Mouse (Mus musculus) forebrain, postnatal 0 days (tissue): ENCODE measurements around the gene Sec31a. TPM values are rescaled to one million over a fixed set of nuclear protein-coding genes. Genes with fewer than 3 reads are reported as not detected.
A peak's percentile ranks its signal among the peaks of the same experiment; 100 is the strongest.
"Not testable (repeated sequence)": the region's sequence is repeated elsewhere in the genome, so short reads cannot be mapped to it uniquely, and the experiment has no call there.

Experiments
- ATAC-seq: fragments of 200-750 bp; cut with Nextera tagmentation; 2 replicates; pipeline ENCODE4 v1.8.0; 2017; ENCODE audit warnings: mild to moderate bottlenecking, moderate library complexity
- DNase-seq: peaks from one replicate; pipeline ENCODE4 v3.0.0-alpha.2; 2015
- H3K27ac ChIP-seq: fragments of 300-500 bp; sonication (generic); 2 replicates; pipeline ENCODE4 v1.5.1; 2014; ENCODE audit warnings: low read depth, mild to moderate bottlenecking, antibody characterized with exemption, low read length, moderate library complexity, mixed read lengths
- H3K27me3 ChIP-seq: fragments of 300-500 bp; sonication (generic); 2 replicates; pipeline ENCODE4 v1.6.1; 2014; ENCODE audit warnings: mild to moderate bottlenecking, low read length, mixed read lengths; ENCODE audit not compliant: insufficient read depth
- H3K36me3 ChIP-seq: fragments of 300-500 bp; sonication (generic); 2 replicates; pipeline ENCODE4 v1.6.1; 2014; ENCODE audit warnings: mild to moderate bottlenecking, moderate library complexity; ENCODE audit not compliant: insufficient read depth
- H3K4me1 ChIP-seq: fragments of 300-500 bp; sonication (generic); 2 replicates; pipeline ENCODE4 v1.6.1; 2014; ENCODE audit warnings: antibody characterized with exemption; ENCODE audit not compliant: insufficient read depth
- H3K4me2 ChIP-seq: fragments of 300-500 bp; sonication (generic); 2 replicates; pipeline ENCODE4 v1.6.1; 2014; ENCODE audit warnings: low read depth, mild to moderate bottlenecking, moderate library complexity
- H3K4me3 ChIP-seq: fragments of 300-500 bp; sonication (generic); 2 replicates; pipeline ENCODE4 v1.5.1; 2014; ENCODE audit warnings: low read depth, low read length, mixed read lengths
- H3K9ac ChIP-seq: fragments of 300-500 bp; sonication (generic); 2 replicates; pipeline ENCODE4 v1.6.1; 2014; ENCODE audit warnings: mild to moderate bottlenecking
- H3K9me3 ChIP-seq: fragments of 300-500 bp; sonication (generic); 2 replicates; pipeline ENCODE4 v1.6.1; 2016; ENCODE audit warnings: low read length
- CTCF ChIP-seq: sonication (generic); IDR thresholded peaks from 2 replicates; pipeline ENCODE4 v1.5.1; 2016; ENCODE audit warnings: antibody characterized with exemption, control low read depth, low read depth
- WGBS: fragments of 180-500 bp; shearing (Covaris S2); extraction: QIAGEN DNeasy Blood & Tissue Kit; methylation state at CpG from one replicate; pipeline ENCODE4 v1.1.7; 2014; 5-methylcytosine and 5-hydroxymethylcytosine counted together
- polyA plus RNA-seq: library from polyadenylated mRNA; unstranded; fragments of >200 nt; fragmentation: Nextera tagmentation; extraction: Ambion mirVana; gene quantifications from 2 replicates; pipeline ENCODE4 v1.2.1, GENCODE M21; 2015
- total RNA-seq: library from RNA; depleted of rRNA; stranded (reverse); fragments of >200 nt; gene quantifications from 2 replicates; pipeline ENCODE4 v1.2.3, GENCODE M21; 2014

The Sec31a gene
- total and polyA plus RNA-seq, 2 experiments from 2014 or later: 78.6 to 160 TPM

DNA sequence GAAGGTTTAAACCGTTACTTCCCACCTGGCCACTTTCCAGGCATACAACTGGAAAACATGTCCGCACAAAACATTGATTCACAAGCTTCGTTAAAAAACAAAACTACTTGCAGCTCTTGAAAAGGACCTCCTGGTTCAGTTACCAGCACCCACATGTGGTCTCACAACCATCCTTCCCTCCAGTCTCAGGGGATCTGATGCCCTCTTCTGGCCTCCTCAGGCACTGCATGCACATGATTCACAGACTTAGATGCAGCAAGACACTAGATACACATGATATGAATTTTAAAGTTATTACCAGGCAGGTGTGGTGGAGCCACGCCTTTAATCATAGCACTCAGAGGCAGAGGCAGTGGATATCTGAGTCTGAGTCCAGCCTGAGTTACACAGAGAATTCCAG lies 21.1 kb upstream of the Sec31a start:
- H3K4me3 ChIP-seq: no peak overlapping the region
- no peak overlapping the region for H3K4me2 ChIP-seq
- ATAC-seq (no peak), DNase-seq (no peak)
- H3K36me3 ChIP-seq: no peaks in the 10 kb centered on the region
- no peak for TF ChIP-seq CTCF
- H3K9ac ChIP-seq: no peak overlapping the region
- H3K27ac ChIP-seq: no peak overlapping the region
- no peaks in the 10 kb centered on the region for H3K4me1 ChIP-seq
- H3K9me3 ChIP-seq: no peaks in the 10 kb centered on the region
- H3K27me3 ChIP-seq: no peaks in the 10 kb centered on the region
- 99% methylated on average over 4 of the region's 4 CpGs for WGBS

DNA sequence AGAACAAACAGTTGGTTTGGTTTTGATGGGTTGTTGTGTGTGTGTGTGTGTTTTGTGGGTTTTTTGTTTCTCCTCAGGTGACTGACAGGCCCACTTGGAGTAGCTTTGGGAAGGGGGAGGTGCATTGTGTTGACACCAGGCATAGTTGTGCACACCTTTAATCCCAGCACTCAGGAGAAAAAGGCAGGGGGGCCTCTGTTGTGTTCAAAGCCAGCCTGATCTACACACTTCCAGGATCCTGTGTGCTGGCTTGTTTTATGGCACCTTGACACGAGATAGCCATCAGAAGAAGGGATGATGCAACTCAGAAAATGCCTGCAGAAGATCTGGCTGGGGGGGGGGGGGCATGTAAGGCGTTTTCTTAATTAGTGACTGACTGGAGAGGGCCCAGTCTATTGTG lies 14.9 kb upstream of the Sec31a start:
- H3K27ac ChIP-seq: no peak overlapping the region
- H3K4me2 ChIP-seq: no peak overlapping the region
- peaks cover 11% of the 10 kb centered on the region for H3K36me3 ChIP-seq
- H3K4me3 ChIP-seq: no peak overlapping the region
- DNase-seq (no peak), ATAC-seq (no peak)
- H3K9ac ChIP-seq: no peak overlapping the region
- 66% methylated on average over 2 of the region's 2 CpGs for WGBS
- H3K4me1 ChIP-seq: peaks cover 28% of the 10 kb centered on the region
- no peak for TF ChIP-seq CTCF
- no peaks in the 10 kb centered on the region for H3K9me3 ChIP-seq
- H3K27me3 ChIP-seq: no peaks in the 10 kb centered on the region

- peaks cover 18% of the 10 kb centered on the region for H3K36me3 ChIP-seq
- H3K9me3 ChIP-seq: no peaks in the 10 kb centered on the region
- WGBS: 4% methylated on average over 11 of the region's 11 CpGs
- H3K4me2 ChIP-seq: peak overlapping the region; percentile 83
- TF ChIP-seq CTCF: no peak
- H3K27me3 ChIP-seq: no peaks in the 10 kb centered on the region
- H3K27ac ChIP-seq: peak overlapping the region; percentile 97
- peaks cover 28% of the 10 kb centered on the region for H3K4me1 ChIP-seq
- peak overlapping the region; percentile 90 for H3K4me3 ChIP-seq
- DNase-seq: no peak
- peak; percentile 2; the same call in 1 of the 2 replicates for ATAC-seq
- H3K9ac ChIP-seq: peak overlapping the region; percentile 96
Measured at GRCm38 (mm10) chr5:100430076-100430390, 14.0 kb upstream of the Sec31a start.

GRCm38 (mm10) chr5:100429344-100430075 lies 13.5 kb upstream of the Sec31a start:
- Histone ChIP-seq H3K36me3 (peaks cover 24% of the 10 kb centered on the region), H3K9ac (peak overlapping the region; percentile 96), H3K9me3 (no peaks in the 10 kb centered on the region), H3K27me3 (no peaks in the 10 kb centered on the region), H3K4me3 (peak overlapping the region; percentile 90), H3K4me1 (peaks cover 28% of the 10 kb centered on the region), H3K4me2 (peak overlapping the region; percentile 83), H3K27ac (peak overlapping the region; percentile 97)
- 2% methylated on average over 53 of the region's 53 CpGs for WGBS
- ATAC-seq: peak; percentile 99
- DNase-seq: peak; percentile 99
- no peak for TF ChIP-seq CTCF

GRCm38 (mm10) chr5:100428734-100429343 lies 12.8 kb upstream of the Sec31a start:
- H3K36me3 ChIP-seq: peaks cover 30% of the 10 kb centered on the region
- H3K4me2 ChIP-seq: peak overlapping the region; percentile 82
- H3K27me3 ChIP-seq: no peaks in the 10 kb centered on the region
- no peak for DNase-seq
- H3K4me3 ChIP-seq: peak overlapping the region; percentile 90
- TF ChIP-seq CTCF: no peak
- H3K27ac ChIP-seq: peak overlapping the region; percentile 97
- H3K4me1 ChIP-seq: peaks cover 28% of the 10 kb centered on the region
- peak; percentile 48 for ATAC-seq
- peak overlapping the region; percentile 96 for H3K9ac ChIP-seq
- whole genome bisulfite sequencing: 2% methylated on average over 20 of the region's 20 CpGs
- H3K9me3 ChIP-seq: no peaks in the 10 kb centered on the region

DNA sequence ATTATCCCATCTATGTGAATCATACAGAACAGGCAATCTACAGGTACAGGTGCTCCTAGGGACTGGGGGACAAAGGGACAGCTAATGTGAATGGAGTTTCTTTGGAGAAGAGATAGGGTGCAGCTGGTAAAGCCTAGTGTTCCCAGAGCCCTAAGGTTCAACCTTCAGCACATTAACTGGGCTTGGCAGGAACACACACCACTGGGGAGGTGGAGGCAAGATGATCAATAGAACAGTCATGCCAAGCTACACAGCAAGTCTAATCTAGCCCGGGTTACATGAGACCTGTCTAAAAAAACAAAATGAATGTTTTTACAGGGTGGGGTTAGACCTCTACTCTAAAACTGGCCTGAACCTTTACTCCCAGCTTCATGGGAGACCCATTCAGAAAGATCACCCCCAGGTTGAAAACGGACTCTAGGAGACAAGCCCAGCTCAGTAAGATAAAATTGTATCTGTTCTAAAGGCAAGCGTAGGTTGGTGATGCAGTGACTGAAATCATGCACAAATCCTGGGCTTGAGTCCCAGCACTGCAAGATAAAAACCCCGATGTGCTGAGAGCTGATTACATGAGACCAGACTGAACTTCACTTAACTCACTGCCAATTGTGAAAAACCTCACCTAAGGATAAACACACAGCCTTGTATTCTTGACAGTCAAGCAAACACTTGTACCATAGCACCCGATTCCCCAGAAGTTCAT lies 12.1 kb upstream of the Sec31a start:
- Histone ChIP-seq H3K4me3 (peak overlapping the region; percentile 90), H3K9ac (peak overlapping the region; percentile 96), H3K4me2 (peak overlapping the region; percentile 82), H3K27ac (peak overlapping the region; percentile 29; the same call in 1 of the 2 replicates), H3K9me3 (no peaks in the 10 kb centered on the region), H3K4me1 (peaks cover 28% of the 10 kb centered on the region), H3K36me3 (peaks cover 32% of the 10 kb centered on the region), H3K27me3 (no peaks in the 10 kb centered on the region)
- ATAC-seq (no peak), DNase-seq (peak; percentile 36)
- 5% methylated on average over 5 of the region's 5 CpGs for WGBS
- TF ChIP-seq CTCF: no peak

- Histone ChIP-seq H3K27me3 (no peaks in the 10 kb centered on the region), H3K4me1 (peaks cover 28% of the 10 kb centered on the region), H3K36me3 (peaks cover 41% of the 10 kb centered on the region)
Measured at GRCm38 (mm10) chr5:100427276-100427675, 11.2 kb upstream of the Sec31a start.

GRCm38 (mm10) chr5:100425823-100426222 lies 9.8 kb upstream of the Sec31a start:
- ATAC-seq: not testable (repeated sequence)
- H3K36me3 ChIP-seq: peaks cover 50% of the 10 kb centered on the region
- WGBS: 88% methylated on average over 2 of the region's 2 CpGs

More at GRCm38 (mm10) chr5:100427276-100427675, 11.2 kb upstream of the Sec31a start:
- Histone ChIP-seq H3K9me3 (no peaks in the 10 kb centered on the region), H3K9ac (peak overlapping the region; percentile 96), H3K27ac (no peak overlapping the region), H3K4me3 (peak overlapping the region; percentile 90), H3K4me2 (peak overlapping the region; percentile 82)
- TF ChIP-seq CTCF: no peak
- WGBS: 33% methylated on average over 9 of the region's 9 CpGs
- DNase-seq (no peak), ATAC-seq (no peak)

More at GRCm38 (mm10) chr5:100425823-100426222, 9.8 kb upstream of the Sec31a start:
- not testable (repeated sequence) for H3K27ac ChIP-seq, H3K9ac ChIP-seq, H3K27me3 ChIP-seq, H3K4me2 ChIP-seq, H3K9me3 ChIP-seq, DNase-seq, H3K4me3 ChIP-seq
- peaks cover 27% of the 10 kb centered on the region for H3K4me1 ChIP-seq
